8 mouse cellular contexts compared by ENCODE assay signal in the genomic region with DNA sequence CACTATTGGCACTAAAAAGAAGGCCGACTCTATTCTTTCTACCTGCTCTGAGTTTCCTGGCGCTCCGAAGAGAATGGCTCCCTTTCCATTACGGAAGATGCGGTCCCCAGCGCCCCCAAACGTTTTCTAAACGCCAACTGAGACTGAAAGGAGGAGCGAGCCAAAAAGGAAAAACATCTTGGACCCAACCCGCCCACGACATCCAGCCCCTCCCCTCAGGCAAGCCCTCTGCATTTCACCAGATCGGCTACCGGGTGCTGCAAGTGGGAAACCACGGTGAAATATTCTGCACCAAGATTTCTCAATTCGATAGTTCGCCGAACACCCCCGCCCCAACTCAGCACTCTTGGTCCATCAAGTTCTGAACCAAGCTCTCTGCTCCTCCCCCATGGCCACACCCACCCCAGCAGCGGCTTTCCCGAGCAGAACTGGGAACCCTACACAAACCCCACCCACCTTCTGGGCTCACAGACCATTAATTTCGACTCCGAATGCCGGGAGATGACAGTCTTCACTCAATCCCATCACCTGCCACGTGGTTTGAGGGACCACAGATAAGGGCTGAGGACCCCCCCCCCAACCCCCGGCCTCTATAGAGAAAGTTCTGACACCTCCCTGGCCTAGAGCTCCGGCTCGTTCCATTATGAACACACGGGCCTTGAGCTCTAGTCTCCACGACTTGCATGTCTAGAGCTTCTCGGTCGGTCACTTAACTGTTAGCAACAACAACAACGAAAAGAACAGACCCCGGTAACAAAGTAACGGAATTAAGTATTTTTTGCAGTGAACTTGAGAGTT. TPM values are rescaled to one million over a fixed set of nuclear protein-coding genes. Genes with fewer than 3 reads are reported as not detected.
A peak's percentile ranks its signal among the peaks of the same experiment; 100 is the strongest.
DNase-seq lines count a peak whose midpoint lies in the region; ATAC-seq and TF ChIP-seq lines count a peak whose summit lies in the region.

No protein-coding gene starts in this region.

- no peaks in the 10 kb centered on the region for H3K9me3 ChIP-seq in G1E (replicated peaks)
- no peaks in the 10 kb centered on the region for H3K9me3 ChIP-seq in forebrain, embryonic 16.5 days (ENCODE audit: control insufficient read depth, low read length)

- peak overlapping the region; percentile 97 for H3K9ac ChIP-seq in forebrain, embryonic 16.5 days (replicated peaks; ENCODE audit: low read depth, low read length)

- H3K36me3 ChIP-seq in G1E (replicated peaks): peaks cover 26% of the 10 kb centered on the region
- H3K36me3 ChIP-seq in forebrain, embryonic 16.5 days (ENCODE audit: control insufficient read depth, insufficient read depth): no peaks in the 10 kb centered on the region

- no peak for TF ChIP-seq POLR2A in cerebellum, adult 2 months (IDR thresholded peaks at IDR 0.05; ENCODE audit: borderline replicate concordance, insufficient read depth, low read length)

- peaks cover 72% of the 10 kb centered on the region for H3K4me1 ChIP-seq in G1E (ENCODE audit: insufficient read depth, low read depth, low read length)
- peaks cover 8% of the 10 kb centered on the region for H3K4me1 ChIP-seq in cerebellum, adult 2 months (ENCODE audit: control insufficient read depth, insufficient read depth, low read length)
- peaks cover 34% of the 10 kb centered on the region for H3K4me1 ChIP-seq in forebrain, embryonic 16.5 days (replicated peaks; ENCODE audit: control insufficient read depth, insufficient read depth, low read length)

- WGBS in cerebellum, adult 2 months: under 1% methylated on average over 34 of the region's 34 CpGs
- 0% methylated on average over 34 of the region's 34 CpGs for WGBS in forebrain, embryonic 16.5 days

- no peaks in the 10 kb centered on the region for H3K27me3 ChIP-seq in G1E (ENCODE audit: insufficient read depth, low read length)
- H3K27me3 ChIP-seq in cerebellum, adult 2 months (ENCODE audit: control insufficient read depth, insufficient read depth, low read length): no peaks in the 10 kb centered on the region
- H3K27me3 ChIP-seq in forebrain, embryonic 16.5 days (replicated peaks; ENCODE audit: control insufficient read depth, insufficient read depth, low read length): no peaks in the 10 kb centered on the region

- H3K4me2 ChIP-seq in forebrain, embryonic 16.5 days (ENCODE audit: low read length): peak overlapping the region; percentile 91

- intact Hi-C loops in heart, postnatal 36 days (cut with DNase I): loop anchor here (1.0 to 5.0 kb wide), 7 partner anchors 24 to 351 kb away; partner anchors contain the start of gene Mtmr10

- ATAC-seq in G1E (ENCODE audit: extremely low read depth, insufficient number of reproducible peaks, low FRiP score, poor library complexity, severe bottlenecking): no peak
- ATAC-seq in forebrain, embryonic 16.5 days: no peak

- no peak for DNase-seq in G1E (ENCODE audit: low spot score)
- peak; percentile 86 to 87 for DNase-seq in cerebellum, adult 2 months
- peak; percentile 85 to 91 for DNase-seq in heart, postnatal 36 days
- peak; percentile 83 for DNase-seq in layer of hippocampus, adult 9-11 months
- DNase-seq in lung, postnatal 14 days: peak; percentile 91
- peak; percentile 79 for DNase-seq in ovary, postnatal 36 days (ENCODE audit: low spot score)
- DNase-seq in thymus, postnatal 25 days: peak; percentile 80

- no peak for TF ChIP-seq CTCF in G1E (IDR thresholded peaks at IDR 0.05; ENCODE audit: low read depth, low read length)
- peak; percentile 49; the same call in 1 of the 2 replicates for TF ChIP-seq CTCF in cerebellum, adult 2 months (IDR thresholded peaks at IDR 0.05; ENCODE audit: borderline replicate concordance, insufficient read depth, low read depth, low read length)

- peak overlapping the region; percentile 93 for H3K4me3 ChIP-seq in G1E (ENCODE audit: low read depth, low read length)
- H3K4me3 ChIP-seq in cerebellum, adult 2 months (replicated peaks; ENCODE audit: insufficient read depth, low read depth, low read length): peak overlapping the region; percentile 84
- peak overlapping the region; percentile 96 for H3K4me3 ChIP-seq in forebrain, embryonic 16.5 days (replicated peaks; ENCODE audit: low read length)

- peak overlapping the region; percentile 96 for H3K27ac ChIP-seq in cerebellum, adult 2 months (ENCODE audit: insufficient read depth, low read length)
- peak overlapping the region; percentile 89 for H3K27ac ChIP-seq in forebrain, embryonic 16.5 days (ENCODE audit: low read length)

RNA-seq across cellular contexts. Expression of gene Klf13, which starts 2.3 kb away (rescaled TPM):
- total RNA-seq in G1E (2014; fragmentation: Nextera tagmentation) (86.9 and 89.5 TPM in 2 replicates), G1E (2017) (14.6 and 16.3 TPM in 2 replicates)
- polyA plus RNA-seq in G1E (2012): 57.2 and 68.1 TPM in 2 replicates
- 60.8 and 68.9 TPM in 2 replicates for polyA plus RNA-seq in cerebellum, adult 2 months (2012; rRNA removed)
- polyA plus RNA-seq in forebrain, embryonic 16.5 days (2015; fragmentation: Nextera tagmentation; extraction: Ambion mirVana): 31.1 and 33.7 TPM in 2 replicates
- total RNA-seq in heart, postnatal 36 days (2021): 10 to 100 TPM; 49.2 to 58.7 TPM

RNA-seq across cellular contexts. Expression of gene E030018B13Rik, which starts 19.7 kb away (rescaled TPM):
- total RNA-seq in G1E (2014; fragmentation: Nextera tagmentation): not detected in 2 replicates
- total RNA-seq in G1E (2017): not detected in 2 replicates
- polyA plus RNA-seq in G1E (2012): not detected in 2 replicates
- polyA plus RNA-seq in cerebellum, adult 2 months (2012; rRNA removed): not detected in 2 replicates
- 0.35 TPM in 1 of 2 replicates, not detected in the other for polyA plus RNA-seq in forebrain, embryonic 16.5 days (2015; fragmentation: Nextera tagmentation; extraction: Ambion mirVana)
- not detected for total RNA-seq in heart, postnatal 36 days (2021)
